30 mouse cellular contexts compared by ENCODE assay signal in the genomic region with DNA sequence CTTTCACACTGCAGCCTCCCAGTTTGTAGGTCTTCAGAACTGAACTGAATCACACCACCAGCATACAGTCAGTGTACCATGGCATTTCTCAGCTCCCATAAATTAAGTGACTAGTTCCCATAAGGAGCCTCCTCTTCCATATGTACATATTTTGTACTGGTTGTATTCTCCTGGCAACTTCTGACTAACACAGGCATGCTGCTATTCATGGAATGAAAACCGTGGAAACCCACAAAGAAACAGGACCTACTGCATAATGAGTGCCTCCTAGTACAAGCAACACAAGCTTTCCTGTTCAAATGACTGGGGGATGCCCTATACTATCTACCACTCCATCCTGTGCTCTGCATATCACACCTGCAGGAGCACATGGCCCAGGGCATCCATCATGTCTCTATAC. TPM values are rescaled to one million over a fixed set of nuclear protein-coding genes. Genes with fewer than 3 reads are reported as not detected.
"Had no signal": no experiment of that assay in that cellular context is flagged by ENCODE, and none has a peak within 500 bp of the region (broad histone marks: within the 10 kb centered on the region; RNA-seq: fewer than 3 reads in every experiment).

No protein-coding gene starts in this region.

- H3K36me3 ChIP-seq: kidney, embryonic 15.5 days; liver, embryonic 13.5 days; midbrain, embryonic 13.5 days; neural tube, embryonic 12.5 days; stomach, embryonic 15.5 days had no signal

- DNase-seq: kidney, adult 8-10 months; kidney, postnatal 10 days; kidney, postnatal 36 days; layer of hippocampus, postnatal 36 days; liver, embryonic 13.5 days; lung, adult 2 months; lung, postnatal 14 days; retina, postnatal 1 day; right cerebral cortex, postnatal 25 days; spleen, adult 18-20 months; thymus, postnatal 36 days had no signal

- ATAC-seq: midbrain, embryonic 13.5 days had no signal

- H3K4me1 ChIP-seq: kidney, embryonic 15.5 days; liver, embryonic 13.5 days; midbrain, embryonic 13.5 days; neural tube, embryonic 12.5 days; stomach, embryonic 15.5 days had no signal

- H3K4me3 ChIP-seq: kidney, embryonic 15.5 days; left cerebral cortex, adult 2 months; liver, embryonic 13.5 days; midbrain, embryonic 13.5 days; neural tube, embryonic 12.5 days; stomach, embryonic 15.5 days had no signal

- H3K27ac ChIP-seq: left cerebral cortex, adult 2 months; liver, embryonic 13.5 days; midbrain, embryonic 13.5 days; neural tube, embryonic 12.5 days; stomach, embryonic 15.5 days had no signal

- H3K27me3 ChIP-seq: kidney, embryonic 15.5 days; liver, embryonic 13.5 days; midbrain, embryonic 13.5 days; neural tube, embryonic 12.5 days; stomach, embryonic 15.5 days had no signal

- H3K9me3 ChIP-seq: kidney, embryonic 15.5 days; liver, embryonic 13.5 days; midbrain, embryonic 13.5 days; neural tube, embryonic 12.5 days; stomach, embryonic 15.5 days had no signal

- H3K4me2 ChIP-seq: kidney, embryonic 15.5 days; liver, embryonic 13.5 days; midbrain, embryonic 13.5 days; neural tube, embryonic 12.5 days; stomach, embryonic 15.5 days had no signal

- H3K9ac ChIP-seq: kidney, embryonic 15.5 days; liver, embryonic 13.5 days; midbrain, embryonic 13.5 days; neural tube, embryonic 12.5 days; stomach, embryonic 15.5 days had no signal

RNA-seq across cellular contexts. Expression of a gene that starts 25.9 kb away (rescaled TPM):
- total RNA-seq: layer of hippocampus, adult 8-10 months; layer of hippocampus, postnatal 10 days; layer of hippocampus, postnatal 36 days; left cerebral cortex, adult 2 months; left cerebral cortex, postnatal 10 days; left cerebral cortex, postnatal 36 days; liver, adult 2 months; megakaryocyte, adult 5-6 weeks; midbrain, postnatal 0 days; neutrophil, adult 5-6 weeks had no signal
- polyA plus RNA-seq: kidney, embryonic 15.5 days; limb, embryonic 11.5 days; limb, embryonic 14.5 days; liver, adult 2 months; liver, embryonic 13.5 days; liver, embryonic 16.5 days; lung, adult 2 months; lung, embryonic 16.5 days; macrophage; midbrain, embryonic 13.5 days; midbrain, postnatal 0 days; neural tube, embryonic 12.5 days; stomach, embryonic 15.5 days; urinary bladder, adult 2 months had no signal

RNA-seq across cellular contexts. Expression of a gene that starts 52.1 kb away (rescaled TPM):
- total RNA-seq: liver, adult 2 months; neutrophil, adult 5-6 weeks had no signal
- polyA plus RNA-seq: limb, embryonic 11.5 days; liver, adult 2 months; liver, embryonic 13.5 days; liver, embryonic 16.5 days; lung, adult 2 months; macrophage; neural tube, embryonic 12.5 days had no signal
